Mouse (Mus musculus) MEL-GATA-1-ER (cell line): ENCODE measurements around the gene Myo3b.
"Not testable (repeated sequence)": the region's sequence is repeated elsewhere in the genome, so short reads cannot be mapped to it uniquely, and the experiment has no call there.

ENCODE experiments used
- DNase-seq: peaks from one replicate; pipeline ENCODE4 v3.0.0-alpha.2; 2012; ENCODE audit warnings: low read depth; ENCODE audit errors: extremely low read depth

Gene Myo3b

GRCm38 (mm10) chr2:70038752-70039151, at the start of gene Myo3b:
TSS of gene Myo3b (plus strand) at chr2:70039126.
- no peak for DNase-seq

GRCm38 (mm10) chr2:69989224-69989623, 49.7 kb upstream of the Myo3b start:
- DNase-seq, result no peak

GRCm38 (mm10) chr2:69990647-69991046, 48.3 kb upstream of the Myo3b start:
- no peak for DNase-seq

GRCm38 (mm10) chr2:69994082-69994736, 44.7 kb upstream of the Myo3b start:
- DNase-seq, result not testable (repeated sequence)

GRCm38 (mm10) chr2:69994779-69995178, 44.1 kb upstream of the Myo3b start:
- peak; percentile 6 for DNase-seq

GRCm38 (mm10) chr2:69999097-69999770, 39.7 kb upstream of the Myo3b start:
- peak; percentile 83 for DNase-seq

- DNase-seq, result no peak
Observed at GRCm38 (mm10) chr2:70000316-70000715, 38.6 kb upstream of the Myo3b start.

- no peak for DNase-seq
Observed at GRCm38 (mm10) chr2:70006492-70006891, 32.4 kb upstream of the Myo3b start.

GRCm38 (mm10) chr2:70012941-70013340, 26.0 kb upstream of the Myo3b start:
- DNase-seq, result no peak

- DNase-seq, result no peak
Observed at GRCm38 (mm10) chr2:70018236-70018635, 20.7 kb upstream of the Myo3b start.

- no peak for DNase-seq
Observed at GRCm38 (mm10) chr2:70024454-70024853, 14.5 kb upstream of the Myo3b start.

GRCm38 (mm10) chr2:70025711-70026110, 13.2 kb upstream of the Myo3b start:
- DNase-seq, result no peak

- no peak for DNase-seq
Observed at GRCm38 (mm10) chr2:70031472-70031871, 7.5 kb upstream of the Myo3b start.

GRCm38 (mm10) chr2:70034895-70035294, 4.0 kb upstream of the Myo3b start:
- no peak for DNase-seq

- DNase-seq, result no peak
Observed at GRCm38 (mm10) chr2:70035358-70035757, 3.6 kb upstream of the Myo3b start.

- DNase-seq, result no peak
Observed at GRCm38 (mm10) chr2:70037221-70037620, 1.7 kb upstream of the Myo3b start.

- no peak for DNase-seq
Observed at GRCm38 (mm10) chr2:70044466-70044865, 5.5 kb downstream of the Myo3b start.

- no peak for DNase-seq
Observed at GRCm38 (mm10) chr2:70047868-70048267, 8.9 kb downstream of the Myo3b start.

GRCm38 (mm10) chr2:70053803-70054202, 14.9 kb downstream of the Myo3b start:
- no peak for DNase-seq

- DNase-seq, result no peak
Observed at GRCm38 (mm10) chr2:70058201-70058600, 19.3 kb downstream of the Myo3b start.

GRCm38 (mm10) chr2:70060359-70061345, 21.7 kb downstream of the Myo3b start:
- no peak for DNase-seq

- no peak for DNase-seq
Observed at GRCm38 (mm10) chr2:70065116-70065515, 26.2 kb downstream of the Myo3b start.
